Mouse (Mus musculus) left cerebral cortex, postnatal 36 days (tissue): ENCODE measurements around the gene Gm3526. TPM values are rescaled to one million over a fixed set of nuclear protein-coding genes. Genes with fewer than 3 reads are reported as not detected.
"Not testable (repeated sequence)": the region's sequence is repeated elsewhere in the genome, so short reads cannot be mapped to it uniquely, and the experiment has no call there.

Experiments used
- DNase-seq, 2 experiments: peaks; one replicate each; pipeline ENCODE4 v3.0.0; 2021 to 2022; ENCODE audit warnings: low spot score in 2 of 2, mixed read lengths in 1 of 2
- intact Hi-C: fragments of 180-260 bp; cut with DNase I; formaldehyde crosslinking; loops from one replicate; pipeline ENCODE4 v1.15.1; 2025
- total RNA-seq, 2 experiments: library from RNA; stranded (reverse); gene quantifications; 2 replicates each; pipeline ENCODE4 v1.2.3; 2021

Gm3526 gene
- total RNA-seq, result not detected

DNA sequence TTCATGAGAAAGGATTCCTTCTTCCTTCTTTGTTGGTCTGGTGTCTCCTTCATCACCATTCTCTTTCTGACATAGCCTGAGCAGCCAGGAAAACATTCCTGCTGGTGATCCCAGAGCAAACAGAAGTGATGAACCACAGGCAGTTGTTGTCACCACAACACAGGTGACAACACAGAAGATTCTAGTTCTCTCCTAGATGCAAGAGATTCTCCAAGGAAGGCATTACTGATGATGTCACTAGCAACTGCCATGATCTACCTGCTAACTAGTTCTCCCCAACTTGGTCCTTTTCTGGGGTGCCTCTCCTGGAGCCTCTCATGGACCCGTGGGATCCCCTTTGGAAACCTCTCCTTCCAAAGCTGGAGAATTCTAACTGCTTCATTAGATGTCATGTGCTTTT, at the start of gene Gm3526:
Gene Gm3526 (minus strand): TSS at position 101 of the 400 bp plus-strand sequence.
- intact Hi-C loops, DNase-seq: not testable (repeated sequence)

Other genes starting within 250 kb of the Gm3526 start
- not detected for gene Gm3298, start 244.7 kb downstream of the Gm3526 start, total RNA-seq
- gene 4930555G01Rik, start 210.0 kb downstream of the Gm3526 start, total RNA-seq, result not detected
- 1 to 10 TPM; 1.4 to 2.2 TPM for gene Gm8281, start 189.5 kb downstream of the Gm3526 start, total RNA-seq
- not detected for gene Gm8279, start 129.1 kb downstream of the Gm3526 start, total RNA-seq
- gene Gm3317, start 96.0 kb downstream of the Gm3526 start, total RNA-seq, result not detected
- not detected for gene Gm8271, start 74.8 kb downstream of the Gm3526 start, total RNA-seq
- not detected for gene Gm3542, start 74.3 kb upstream of the Gm3526 start, total RNA-seq
- not detected for gene Gm3500, start 128.5 kb upstream of the Gm3526 start, total RNA-seq
- gene Gm3194, start 194.9 kb upstream of the Gm3526 start, total RNA-seq, result 1 to 10 TPM; 2.9 to 3.0 TPM
- gene Gm8246, start 217.2 kb upstream of the Gm3526 start, total RNA-seq, result not detected
- gene Gm3187, start 223.6 kb upstream of the Gm3526 start, total RNA-seq, result not detected
- 1 to 10 TPM in 1 of 2 experiments, under 1 TPM in 1; 0.79 to 1.3 TPM for gene Gm3488, start 241.1 kb upstream of the Gm3526 start, total RNA-seq